Mouse (Mus musculus): ENCODE data around the gene Pitpnm1.

Gene Pitpnm1

GRCm38 (mm10) chr19:4156771-4157170, 57.0 kb downstream of the Pitpnm1 start:
- DNase-seq, result no peak

DNA sequence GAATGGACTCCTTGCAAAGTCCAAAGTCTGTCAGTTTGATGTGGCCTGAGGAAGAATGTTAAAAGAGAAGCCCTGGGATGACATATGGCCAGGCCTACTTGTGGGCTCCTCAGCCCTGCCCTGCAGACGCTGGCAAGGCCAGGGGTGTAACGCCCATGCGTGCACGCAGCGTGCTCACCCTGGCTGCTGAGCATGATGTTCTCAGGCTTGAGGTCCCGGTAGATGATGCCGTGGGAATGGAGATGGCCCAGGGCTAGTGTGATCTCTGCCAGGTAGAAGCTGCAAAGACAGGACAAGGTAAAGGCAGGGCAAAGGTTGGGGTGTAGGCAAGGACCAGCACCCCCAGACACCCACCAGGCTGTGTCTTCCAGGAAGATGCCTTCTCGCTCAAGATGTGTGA, 59.3 kb downstream of the Pitpnm1 start:
- no peak for DNase-seq

DNA sequence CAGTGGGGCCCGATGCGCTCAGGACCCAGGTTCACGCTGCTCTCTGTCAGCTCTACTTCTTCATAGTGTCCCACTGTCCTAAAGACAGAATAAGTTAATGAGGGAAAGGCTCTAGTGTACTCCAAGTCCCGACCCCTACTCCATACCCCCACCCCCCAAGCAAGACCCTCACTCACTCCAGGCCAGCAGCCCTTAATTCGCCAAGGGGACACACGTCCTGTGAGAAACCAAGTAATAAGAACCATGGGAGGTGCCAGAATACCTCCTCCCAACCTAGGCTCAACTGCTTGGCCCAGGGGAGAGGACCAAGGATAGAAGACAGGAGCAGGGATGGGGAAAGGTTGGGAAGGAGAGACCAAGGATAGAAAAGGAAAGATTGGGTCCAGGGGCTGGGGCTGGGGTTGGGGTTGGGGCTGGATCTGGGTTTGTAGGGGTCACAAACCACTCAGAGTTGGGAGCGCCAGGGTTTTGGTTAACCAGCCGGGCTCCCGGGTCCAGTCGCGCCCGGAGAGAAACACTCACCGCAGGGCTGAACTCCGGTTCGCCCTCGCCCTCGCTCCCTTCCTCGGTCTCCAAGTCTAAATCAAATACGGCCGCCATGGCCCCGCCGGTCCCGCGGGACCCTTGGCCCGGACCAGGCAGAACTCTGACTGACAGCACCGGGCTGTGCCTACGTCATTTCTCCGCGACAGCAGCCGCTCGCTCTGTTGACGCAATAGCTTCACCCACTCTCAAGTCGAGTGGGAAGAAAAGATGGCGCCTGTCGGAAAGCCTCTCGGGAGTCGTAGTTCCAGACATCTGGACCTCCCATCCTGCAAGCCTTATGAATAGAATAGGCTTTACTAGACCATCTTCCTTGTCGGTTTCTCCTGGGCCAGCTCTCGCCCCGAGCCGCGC, 63.1 kb downstream of the Pitpnm1 start, which contains the start of gene Rps6kb2:
Rps6kb2 (minus strand) TSS at position 709 of the 897 bp plus-strand sequence.
- peak; percentile 97 for DNase-seq

DNA sequence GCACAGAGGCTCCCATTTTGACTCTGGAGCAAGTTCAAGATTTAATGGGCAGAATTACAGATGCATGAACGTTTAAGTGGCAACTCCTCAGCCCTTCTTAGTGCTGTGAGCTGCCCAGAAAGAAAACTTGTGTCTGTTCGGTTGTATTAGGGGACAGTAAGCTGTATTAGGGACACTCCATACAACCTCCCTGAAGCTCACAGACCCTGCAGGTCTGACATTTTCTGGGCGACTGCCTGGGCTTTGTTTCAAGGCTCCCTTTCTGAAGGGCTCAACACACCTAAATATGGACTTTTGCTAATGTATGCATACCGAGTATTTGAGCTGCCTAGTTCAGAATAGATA, 63.7 kb downstream of the Pitpnm1 start:
- DNase-seq, result no peak

Data from right cerebral cortex, postnatal 25 days (tissue).